Mouse (Mus musculus): ENCODE data around the gene Vash2.

GRCm38 (mm10) chr1:190998027-190998426 lies 18.9 kb upstream of the Vash2 start:
- TF ChIP-seq CTCF (conservative IDR thresholded peaks at IDR 0.05; ENCODE audit: low read length): no peak
- TF ChIP-seq NANOG (IDR thresholded peaks at IDR 0.05; ENCODE audit: borderline replicate concordance, low read length): no peak
- no peak for TF ChIP-seq POU5F1 (IDR thresholded peaks at IDR 0.05; ENCODE audit: borderline replicate concordance, low read length)

Data from E14TG2a.4 (cell line).